Mouse (Mus musculus): ENCODE measurements at regions not wholly inside any gene's neighbourhood (a gene's known extent, or its start where the extent isn't known, plus 50 kb on each side); places are given as distances from the start of the nearest gene placed in this dataset.

DNA sequence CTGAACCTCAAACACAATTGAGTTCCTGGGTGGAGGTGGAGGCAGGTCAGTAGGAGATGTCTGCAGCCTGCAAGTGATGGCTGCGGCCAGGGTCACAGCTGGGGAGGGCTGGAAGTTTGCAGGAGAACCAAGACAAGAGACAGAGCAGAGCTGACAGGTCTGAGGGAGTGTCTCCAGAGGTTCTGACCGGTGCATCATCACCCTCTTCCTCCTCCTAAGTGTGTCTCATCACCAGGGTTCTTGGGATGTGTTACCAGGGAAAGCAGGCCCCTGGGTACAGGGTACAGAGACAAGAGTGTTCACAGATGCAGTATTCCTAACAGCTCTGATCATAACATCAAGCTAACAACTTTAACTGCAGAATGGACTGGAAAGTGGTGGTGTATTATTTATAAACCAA lies 64.7 kb upstream of the Galnt15 start:
- Histone ChIP-seq H3K36me3 (no peaks in the 10 kb centered on the region), H3K27me3 (replicated peaks) (no peaks in the 10 kb centered on the region), H3K4me1 (replicated peaks) (peaks cover 14% of the 10 kb centered on the region), H3K9ac (no peak overlapping the region), H3K9me3 (replicated peaks) (no peaks in the 10 kb centered on the region), H3K4me3 (no peak overlapping the region), H3K27ac (ENCODE audit: poor library complexity, severe bottlenecking) (0 out of 2 replicates have a peak overlapping the region, but pooled peaks have one; percentile 11), H3K4me2 (no peak overlapping the region)
- WGBS: 18% methylated on average over 2 of the region's 2 CpGs
- no peak for ATAC-seq (ENCODE audit: insufficient number of reproducible peaks, low FRiP score)

DNA sequence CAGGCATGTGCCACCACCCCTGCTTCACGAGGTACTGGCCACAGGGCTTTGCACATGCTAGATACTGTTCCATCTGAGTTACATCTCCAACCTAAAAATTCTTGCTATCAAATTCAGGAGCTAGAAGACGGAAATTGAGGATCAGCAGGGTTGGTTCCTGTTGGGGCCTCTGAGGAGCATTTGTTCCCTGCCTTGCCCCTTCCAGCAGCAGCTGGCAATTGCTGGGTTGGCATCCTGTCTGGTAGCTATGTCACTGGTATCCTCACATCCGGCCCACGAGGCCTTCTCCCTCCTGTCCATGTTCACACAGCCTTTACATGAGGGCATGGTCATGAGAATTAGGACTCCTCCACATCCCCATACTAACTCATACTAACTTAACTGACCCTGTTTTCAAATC lies 64.0 kb upstream of the Galnt15 start:
- Histone ChIP-seq H3K36me3 (no peaks in the 10 kb centered on the region), H3K9ac (no peak overlapping the region), H3K4me3 (no peak overlapping the region), H3K27ac (ENCODE audit: poor library complexity, severe bottlenecking) (no peak overlapping the region), H3K4me1 (replicated peaks) (peaks cover 14% of the 10 kb centered on the region), H3K27me3 (replicated peaks) (no peaks in the 10 kb centered on the region), H3K4me2 (no peak overlapping the region), H3K9me3 (replicated peaks) (no peaks in the 10 kb centered on the region)
- no peak for ATAC-seq (ENCODE audit: insufficient number of reproducible peaks, low FRiP score)
- 74% methylated on average over 4 of the region's 4 CpGs for WGBS

DNA sequence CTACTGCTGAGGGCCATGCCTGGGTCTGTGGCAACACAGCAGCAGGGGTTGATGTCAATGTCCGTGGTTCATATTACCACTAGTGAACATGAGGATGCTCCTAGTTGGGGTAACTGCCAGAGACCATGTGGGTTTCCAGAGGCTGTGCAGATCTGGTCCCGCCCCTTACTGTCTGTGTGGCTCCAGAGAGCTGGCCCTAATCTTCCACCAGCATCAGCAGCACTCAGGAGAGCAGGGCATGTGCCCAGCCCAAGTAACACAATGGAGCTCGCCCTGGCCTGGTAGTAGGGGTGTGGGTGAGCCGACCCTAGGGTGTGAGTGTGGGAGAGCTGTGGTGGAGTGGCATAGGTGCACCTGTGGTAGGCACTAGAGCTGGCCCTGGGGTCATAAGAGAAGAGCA lies 59.3 kb upstream of the Galnt15 start:
- Histone ChIP-seq H3K4me3 (no peak overlapping the region), H3K27ac (ENCODE audit: poor library complexity, severe bottlenecking) (no peak overlapping the region), H3K9me3 (replicated peaks) (no peaks in the 10 kb centered on the region), H3K27me3 (replicated peaks) (no peaks in the 10 kb centered on the region), H3K36me3 (no peaks in the 10 kb centered on the region), H3K9ac (0 out of 2 replicates have a peak overlapping the region, but pooled peaks have one; percentile 4), H3K4me2 (no peak overlapping the region), H3K4me1 (replicated peaks) (no peaks in the 10 kb centered on the region)
- WGBS: 77% methylated on average over 4 of the region's 4 CpGs
- peak; percentile 65 for ATAC-seq (ENCODE audit: insufficient number of reproducible peaks, low FRiP score)

DNA sequence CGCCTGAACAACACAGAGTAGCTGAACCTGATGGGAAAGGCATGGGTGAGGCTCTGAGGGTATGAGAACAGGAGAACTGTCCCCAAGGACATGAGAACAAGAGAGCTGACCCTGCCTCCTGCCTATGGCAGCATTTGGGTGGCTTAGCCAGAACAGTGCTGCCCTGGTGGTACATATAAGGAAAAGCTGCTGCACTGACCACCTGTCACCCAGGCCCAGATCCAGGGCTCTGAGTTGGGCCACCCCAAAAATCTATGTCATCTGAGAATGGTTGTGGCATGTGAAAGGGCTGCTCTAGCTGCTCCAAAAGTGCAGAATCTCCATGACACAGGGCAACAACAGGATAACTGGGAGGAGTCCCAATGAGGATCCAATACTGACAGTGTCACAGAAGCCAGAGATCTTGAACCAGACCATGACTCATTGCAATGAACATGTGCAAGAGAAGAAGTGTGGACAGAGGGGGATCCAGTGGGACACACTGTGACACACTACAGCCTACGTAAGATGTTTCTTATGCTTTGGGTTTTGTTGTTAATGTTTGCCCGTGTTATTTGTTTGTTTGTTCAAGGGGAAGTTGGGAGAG lies 58.5 kb upstream of the Galnt15 start:
- no peaks in the 10 kb centered on the region for H3K36me3 ChIP-seq
- ATAC-seq (ENCODE audit: insufficient number of reproducible peaks, low FRiP score): peak; percentile 61
- H3K9me3 ChIP-seq (replicated peaks): no peaks in the 10 kb centered on the region
- H3K4me1 ChIP-seq (replicated peaks): no peaks in the 10 kb centered on the region
- no peak overlapping the region for H3K4me2 ChIP-seq
- H3K27ac ChIP-seq (ENCODE audit: poor library complexity, severe bottlenecking): peak overlapping the region; percentile 50; the same call in 1 of the 2 replicates
- no peak overlapping the region for H3K9ac ChIP-seq
- no peak overlapping the region for H3K4me3 ChIP-seq
- 73% methylated on average over 3 of the region's 3 CpGs for WGBS
- H3K27me3 ChIP-seq (replicated peaks): no peaks in the 10 kb centered on the region

DNA sequence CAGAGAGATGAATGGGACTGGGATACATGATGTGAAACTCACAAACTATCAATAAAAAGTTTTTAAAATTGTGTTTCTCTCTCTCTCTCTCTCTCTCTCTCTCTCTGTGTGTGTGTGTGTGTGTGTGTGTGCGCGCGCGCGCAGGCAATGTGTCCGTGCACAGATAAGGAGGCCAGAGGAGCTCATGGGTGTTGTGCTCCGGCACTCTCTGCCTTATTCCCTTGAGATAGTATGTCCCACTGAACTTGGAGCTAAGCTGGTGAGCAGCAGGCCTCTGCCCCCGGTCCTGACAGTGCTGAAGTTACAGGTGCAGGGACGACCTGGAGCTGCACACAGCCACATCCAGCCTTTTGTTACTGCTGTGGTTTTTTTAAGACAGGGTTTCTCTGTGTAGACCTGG lies 57.9 kb upstream of the Galnt15 start:
- no peak overlapping the region for H3K4me3 ChIP-seq
- no peaks in the 10 kb centered on the region for H3K27me3 ChIP-seq (replicated peaks)
- peak overlapping the region; percentile 58; the same call in 1 of the 2 replicates for H3K27ac ChIP-seq (ENCODE audit: poor library complexity, severe bottlenecking)
- no peak overlapping the region for H3K4me2 ChIP-seq
- 78% methylated on average over 9 of the region's 9 CpGs for WGBS
- ATAC-seq (ENCODE audit: insufficient number of reproducible peaks, low FRiP score): peak; percentile 89
- no peaks in the 10 kb centered on the region for H3K36me3 ChIP-seq
- H3K9me3 ChIP-seq (replicated peaks): no peaks in the 10 kb centered on the region
- no peak overlapping the region for H3K9ac ChIP-seq
- no peaks in the 10 kb centered on the region for H3K4me1 ChIP-seq (replicated peaks)

DNA sequence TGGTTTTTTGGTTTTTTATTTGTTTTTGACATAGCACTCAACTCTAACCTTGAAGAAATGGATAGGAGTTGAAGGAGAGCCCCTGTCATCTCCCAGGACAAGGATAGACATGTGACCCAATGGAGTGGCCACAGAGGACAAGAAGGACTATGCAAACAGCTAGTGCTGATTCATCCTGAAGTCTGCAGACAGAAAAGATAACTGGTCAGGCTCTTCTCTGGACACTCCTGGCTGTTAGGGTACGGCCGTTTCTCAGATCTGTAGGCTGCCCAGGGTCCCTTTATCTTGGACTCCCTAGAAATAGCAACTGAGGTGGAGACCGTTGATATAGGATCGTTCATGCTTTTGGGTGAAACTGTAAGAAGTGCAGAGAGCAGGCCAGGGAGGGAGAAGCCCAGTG lies 55.1 kb upstream of the Galnt15 start:
- no peaks in the 10 kb centered on the region for H3K27me3 ChIP-seq (replicated peaks)
- ATAC-seq (ENCODE audit: insufficient number of reproducible peaks, low FRiP score): peak; percentile 86
- H3K9ac ChIP-seq: no peak overlapping the region
- no peak overlapping the region for H3K4me3 ChIP-seq
- H3K27ac ChIP-seq (ENCODE audit: poor library complexity, severe bottlenecking): peak overlapping the region; percentile 60
- H3K4me1 ChIP-seq (replicated peaks): no peaks in the 10 kb centered on the region
- no peaks in the 10 kb centered on the region for H3K36me3 ChIP-seq
- 30% methylated on average over 4 of the region's 4 CpGs for WGBS
- no peak overlapping the region for H3K4me2 ChIP-seq
- no peaks in the 10 kb centered on the region for H3K9me3 ChIP-seq (replicated peaks)

DNA sequence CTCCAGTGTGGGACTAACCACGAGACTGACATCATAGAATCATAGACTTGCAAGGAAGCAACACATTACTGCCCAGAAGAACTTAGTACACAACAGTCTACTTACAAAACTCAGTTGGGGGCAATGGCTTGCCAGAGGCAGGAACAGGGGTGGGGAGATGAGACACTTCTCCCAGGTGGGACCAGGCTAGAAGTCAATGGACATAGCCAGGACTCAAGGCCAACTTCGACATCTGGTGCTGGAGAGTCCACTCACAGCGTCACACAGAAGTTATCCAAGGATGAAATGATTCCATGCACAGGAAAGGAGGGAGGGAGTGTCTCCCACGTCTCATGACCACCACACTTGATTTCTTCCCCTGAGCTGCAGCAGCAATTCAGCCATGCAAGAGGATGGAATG lies 50.6 kb upstream of the Galnt15 start:
- WGBS: 81% methylated on average over 4 of the region's 4 CpGs
- ATAC-seq (ENCODE audit: insufficient number of reproducible peaks, low FRiP score): no peak

DNA sequence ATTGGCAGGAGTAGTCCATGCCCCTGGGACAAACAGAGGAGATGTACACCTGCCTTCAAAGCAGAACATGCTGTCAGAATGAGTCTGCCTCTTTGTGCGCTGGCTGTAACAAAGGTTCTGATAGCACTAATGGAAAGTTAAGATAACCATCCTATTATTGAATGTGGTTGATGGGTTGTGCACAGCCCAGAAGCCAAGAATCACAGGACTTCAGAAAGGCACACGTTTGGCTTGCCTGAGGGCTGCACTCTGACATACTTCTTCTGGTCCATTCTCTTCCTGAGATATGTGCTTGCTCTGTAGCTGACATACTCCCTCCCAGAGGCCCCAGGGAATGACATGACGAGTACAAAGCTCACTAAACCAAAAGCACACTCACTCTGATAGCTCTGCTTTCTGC lies 50.1 kb upstream of the Galnt15 start:
- WGBS: 40% methylated on average over 3 of the region's 3 CpGs
- H3K4me2 ChIP-seq: no peak overlapping the region
- H3K27ac ChIP-seq (ENCODE audit: poor library complexity, severe bottlenecking): no peak overlapping the region
- H3K36me3 ChIP-seq: no peaks in the 10 kb centered on the region
- ATAC-seq (ENCODE audit: insufficient number of reproducible peaks, low FRiP score): no peak
- no peak overlapping the region for H3K9ac ChIP-seq
- H3K4me1 ChIP-seq (replicated peaks): no peaks in the 10 kb centered on the region
- H3K27me3 ChIP-seq (replicated peaks): no peaks in the 10 kb centered on the region
- no peaks in the 10 kb centered on the region for H3K9me3 ChIP-seq (replicated peaks)
- H3K4me3 ChIP-seq: no peak overlapping the region

More for the DNA sequence above, 50.6 kb upstream of the Galnt15 start:
- Histone ChIP-seq H3K4me2 (no peak overlapping the region), H3K36me3 (no peaks in the 10 kb centered on the region), H3K9ac (no peak overlapping the region), H3K9me3 (replicated peaks) (no peaks in the 10 kb centered on the region), H3K27ac (ENCODE audit: poor library complexity, severe bottlenecking) (no peak overlapping the region), H3K27me3 (replicated peaks) (no peaks in the 10 kb centered on the region), H3K4me3 (no peak overlapping the region), H3K4me1 (replicated peaks) (no peaks in the 10 kb centered on the region)
